Mouse (Mus musculus): Measurements from ENCODE around the gene Ankrd34c. TPM values are rescaled to one million over a fixed set of nuclear protein-coding genes. Genes with fewer than 3 reads are reported as not detected.

Gene Ankrd34c
- polyA plus RNA-seq (2015; fragmentation: Nextera tagmentation; extraction: Ambion mirVana) = not detected in 2 replicates

GRCm38 (mm10) chr9:89738295-89738694 lies at the start of gene Ankrd34c:
Ankrd34c (minus strand) TSS chr9:89738475.
- Histone ChIP-seq H3K27me3 (ENCODE audit: control insufficient read depth, insufficient read depth, low read depth, low read length) (0 out of 2 replicates have a peak, but pooled peaks cover 4% of the 10 kb centered on the region), H3K36me3 (ENCODE audit: control insufficient read depth, insufficient read depth) (no peaks in the 10 kb centered on the region), H3K27ac (ENCODE audit: low read length) (no peak within 1 kb of the TSS), H3K9me3 (replicated peaks; ENCODE audit: control insufficient read depth, low read length) (no peaks in the 10 kb centered on the region), H3K4me3 (ENCODE audit: low read depth, low read length) (no peak within 1 kb of the TSS), H3K9ac (ENCODE audit: low read depth, low read length) (no peak within 1 kb of the TSS), H3K4me2 (ENCODE audit: low read depth, low read length) (no peak within 1 kb of the TSS), H3K4me1 (ENCODE audit: control insufficient read depth, low read depth, low read length) (no peaks in the 10 kb centered on the region)
- ATAC-seq (ENCODE audit: low read depth) = no peak
- WGBS (ENCODE audit: insufficient replicate concordance) = 7% methylated on average over 8 of the region's 8 CpGs

GRCm38 (mm10) chr9:89787532-89787931 lies 49.3 kb upstream of the Ankrd34c start:
- Histone ChIP-seq H3K4me1 (ENCODE audit: control insufficient read depth, low read depth, low read length) (no peaks in the 10 kb centered on the region), H3K27me3 (ENCODE audit: control insufficient read depth, insufficient read depth, low read depth, low read length) (no peaks in the 10 kb centered on the region), H3K9me3 (replicated peaks; ENCODE audit: control insufficient read depth, low read length) (no peaks in the 10 kb centered on the region), H3K4me2 (ENCODE audit: low read depth, low read length) (no peak overlapping the region), H3K36me3 (ENCODE audit: control insufficient read depth, insufficient read depth) (no peaks in the 10 kb centered on the region), H3K27ac (ENCODE audit: low read length) (no peak overlapping the region), H3K9ac (ENCODE audit: low read depth, low read length) (no peak overlapping the region), H3K4me3 (ENCODE audit: low read depth, low read length) (no peak overlapping the region)
- 45% methylated on average over 4 of the region's 4 CpGs for WGBS (ENCODE audit: insufficient replicate concordance)
- no peak for ATAC-seq (ENCODE audit: low read depth)

GRCm38 (mm10) chr9:89781395-89781927 lies 43.2 kb upstream of the Ankrd34c start:
- no peak overlapping the region for H3K9ac ChIP-seq (ENCODE audit: low read depth, low read length)
- H3K9me3 ChIP-seq (replicated peaks; ENCODE audit: control insufficient read depth, low read length) = no peaks in the 10 kb centered on the region
- no peak overlapping the region for H3K27ac ChIP-seq (ENCODE audit: low read length)
- no peaks in the 10 kb centered on the region for H3K4me1 ChIP-seq (ENCODE audit: control insufficient read depth, low read depth, low read length)
- no peak for ATAC-seq (ENCODE audit: low read depth)
- H3K27me3 ChIP-seq (ENCODE audit: control insufficient read depth, insufficient read depth, low read depth, low read length) = no peaks in the 10 kb centered on the region
- H3K36me3 ChIP-seq (ENCODE audit: control insufficient read depth, insufficient read depth) = no peaks in the 10 kb centered on the region
- H3K4me3 ChIP-seq (ENCODE audit: low read depth, low read length) = no peak overlapping the region
- H3K4me2 ChIP-seq (ENCODE audit: low read depth, low read length) = no peak overlapping the region

GRCm38 (mm10) chr9:89779237-89779636 lies 41.0 kb upstream of the Ankrd34c start:
- ATAC-seq (ENCODE audit: low read depth) = no peak
- H3K36me3 ChIP-seq (ENCODE audit: control insufficient read depth, insufficient read depth) = no peaks in the 10 kb centered on the region
- no peaks in the 10 kb centered on the region for H3K27me3 ChIP-seq (ENCODE audit: control insufficient read depth, insufficient read depth, low read depth, low read length)
- WGBS (ENCODE audit: insufficient replicate concordance) = 79% methylated on average over 1 of the region's 1 CpGs
- no peak overlapping the region for H3K4me2 ChIP-seq (ENCODE audit: low read depth, low read length)
- no peak overlapping the region for H3K4me3 ChIP-seq (ENCODE audit: low read depth, low read length)
- H3K9ac ChIP-seq (ENCODE audit: low read depth, low read length) = no peak overlapping the region
- no peaks in the 10 kb centered on the region for H3K4me1 ChIP-seq (ENCODE audit: control insufficient read depth, low read depth, low read length)
- H3K9me3 ChIP-seq (replicated peaks; ENCODE audit: control insufficient read depth, low read length) = no peaks in the 10 kb centered on the region
- H3K27ac ChIP-seq (ENCODE audit: low read length) = no peak overlapping the region

- no peaks in the 10 kb centered on the region for H3K9me3 ChIP-seq (replicated peaks; ENCODE audit: control insufficient read depth, low read length)
- H3K27me3 ChIP-seq (ENCODE audit: control insufficient read depth, insufficient read depth, low read depth, low read length) = no peaks in the 10 kb centered on the region
- H3K27ac ChIP-seq (ENCODE audit: low read length) = no peak overlapping the region
- no peak overlapping the region for H3K9ac ChIP-seq (ENCODE audit: low read depth, low read length)
- no peak overlapping the region for H3K4me3 ChIP-seq (ENCODE audit: low read depth, low read length)
- H3K4me1 ChIP-seq (ENCODE audit: control insufficient read depth, low read depth, low read length) = no peaks in the 10 kb centered on the region
- H3K36me3 ChIP-seq (ENCODE audit: control insufficient read depth, insufficient read depth) = no peaks in the 10 kb centered on the region
- H3K4me2 ChIP-seq (ENCODE audit: low read depth, low read length) = no peak overlapping the region
- ATAC-seq (ENCODE audit: low read depth) = no peak
- 26% methylated on average over 1 of the region's 1 CpGs for WGBS (ENCODE audit: insufficient replicate concordance)
These were observed 32.9 kb upstream of the Ankrd34c start for GRCm38 (mm10) chr9:89771153-89771552.

- H3K4me1 ChIP-seq (ENCODE audit: control insufficient read depth, low read depth, low read length) = no peaks in the 10 kb centered on the region
- H3K4me2 ChIP-seq (ENCODE audit: low read depth, low read length) = no peak overlapping the region
- H3K4me3 ChIP-seq (ENCODE audit: low read depth, low read length) = no peak overlapping the region
- 48% methylated on average over 1 of the region's 1 CpGs for WGBS (ENCODE audit: insufficient replicate concordance)
- H3K9ac ChIP-seq (ENCODE audit: low read depth, low read length) = no peak overlapping the region
- H3K36me3 ChIP-seq (ENCODE audit: control insufficient read depth, insufficient read depth) = no peaks in the 10 kb centered on the region
- no peaks in the 10 kb centered on the region for H3K9me3 ChIP-seq (replicated peaks; ENCODE audit: control insufficient read depth, low read length)
- ATAC-seq (ENCODE audit: low read depth) = no peak
- no peaks in the 10 kb centered on the region for H3K27me3 ChIP-seq (ENCODE audit: control insufficient read depth, insufficient read depth, low read depth, low read length)
- no peak overlapping the region for H3K27ac ChIP-seq (ENCODE audit: low read length)
These were observed 23.7 kb upstream of the Ankrd34c start for GRCm38 (mm10) chr9:89762017-89762416.

- Histone ChIP-seq H3K4me2 (ENCODE audit: low read depth, low read length) (no peak overlapping the region), H3K27me3 (ENCODE audit: control insufficient read depth, insufficient read depth, low read depth, low read length) (no peaks in the 10 kb centered on the region), H3K27ac (ENCODE audit: low read length) (no peak overlapping the region), H3K4me1 (ENCODE audit: control insufficient read depth, low read depth, low read length) (no peaks in the 10 kb centered on the region), H3K4me3 (ENCODE audit: low read depth, low read length) (no peak overlapping the region), H3K36me3 (ENCODE audit: control insufficient read depth, insufficient read depth) (no peaks in the 10 kb centered on the region), H3K9me3 (replicated peaks; ENCODE audit: control insufficient read depth, low read length) (no peaks in the 10 kb centered on the region), H3K9ac (ENCODE audit: low read depth, low read length) (no peak overlapping the region)
- ATAC-seq (ENCODE audit: low read depth) = no peak
- 72% methylated on average over 1 of the region's 1 CpGs for WGBS (ENCODE audit: insufficient replicate concordance)
These were observed 20.3 kb upstream of the Ankrd34c start for GRCm38 (mm10) chr9:89758569-89758968.

- WGBS (ENCODE audit: insufficient replicate concordance) = 52% methylated on average over 1 of the region's 1 CpGs
- Histone ChIP-seq H3K27me3 (ENCODE audit: control insufficient read depth, insufficient read depth, low read depth, low read length) (no peaks in the 10 kb centered on the region), H3K4me2 (ENCODE audit: low read depth, low read length) (no peak overlapping the region), H3K9me3 (replicated peaks; ENCODE audit: control insufficient read depth, low read length) (no peaks in the 10 kb centered on the region), H3K36me3 (ENCODE audit: control insufficient read depth, insufficient read depth) (no peaks in the 10 kb centered on the region), H3K27ac (ENCODE audit: low read length) (no peak overlapping the region), H3K4me3 (ENCODE audit: low read depth, low read length) (no peak overlapping the region), H3K9ac (ENCODE audit: low read depth, low read length) (no peak overlapping the region), H3K4me1 (ENCODE audit: control insufficient read depth, low read depth, low read length) (no peaks in the 10 kb centered on the region)
- no peak for ATAC-seq (ENCODE audit: low read depth)
These were observed 19.9 kb upstream of the Ankrd34c start for GRCm38 (mm10) chr9:89758139-89758538.

GRCm38 (mm10) chr9:89757571-89757970 lies 19.3 kb upstream of the Ankrd34c start:
- Histone ChIP-seq H3K4me1 (ENCODE audit: control insufficient read depth, low read depth, low read length) (no peaks in the 10 kb centered on the region), H3K27ac (ENCODE audit: low read length) (no peak overlapping the region), H3K4me3 (ENCODE audit: low read depth, low read length) (no peak overlapping the region), H3K9me3 (replicated peaks; ENCODE audit: control insufficient read depth, low read length) (no peaks in the 10 kb centered on the region), H3K4me2 (ENCODE audit: low read depth, low read length) (no peak overlapping the region), H3K9ac (ENCODE audit: low read depth, low read length) (no peak overlapping the region), H3K27me3 (ENCODE audit: control insufficient read depth, insufficient read depth, low read depth, low read length) (no peaks in the 10 kb centered on the region), H3K36me3 (ENCODE audit: control insufficient read depth, insufficient read depth) (no peaks in the 10 kb centered on the region)
- WGBS (ENCODE audit: insufficient replicate concordance) = 28% methylated on average over 4 of the region's 4 CpGs
- ATAC-seq (ENCODE audit: low read depth) = no peak
